Mouse (Mus musculus): ENCODE results near the gene Tmem214.

- TF ChIP-seq CTCF (IDR thresholded peaks at IDR 0.05; ENCODE audit: borderline replicate concordance, control insufficient read depth, extremely low read depth, insufficient read depth, low read length, poor library complexity) (no peak), POLR2A (IDR thresholded peaks at IDR 0.05; ENCODE audit: control insufficient read depth, extremely low read depth, insufficient read depth, low read length, poor library complexity) (no peak)
Observed at GRCm38 (mm10) chr5:30839731-30840130, 28.1 kb upstream of the Tmem214 start.
